ENCODE assay signal across 9 mouse cellular contexts in genomic region chr1:58746880-58747279, GRCm38 (mm10). TPM values are rescaled to one million over a fixed set of nuclear protein-coding genes. Genes with fewer than 3 reads are reported as not detected.
A peak's percentile ranks its signal among the peaks of the same experiment; 100 is the strongest.
DNase-seq lines count a peak whose midpoint lies in the region; ATAC-seq and TF ChIP-seq lines count a peak whose summit lies in the region.
"Had no signal": no experiment of that assay in that cellular context is flagged by ENCODE, and none has a peak within 500 bp of the region (broad histone marks: within the 10 kb centered on the region; RNA-seq: fewer than 3 reads in every experiment).

No protein-coding gene starts in this region.

- H3K36me3 ChIP-seq in midbrain, postnatal 0 days (ENCODE audit: insufficient read depth, low read length): peaks cover 7% of the 10 kb centered on the region; the same call in 1 of the 2 replicates
- 0 out of 2 replicates have a peak, but pooled peaks cover under 1% of the 10 kb centered on the region for H3K36me3 ChIP-seq in midbrain, embryonic 16.5 days (ENCODE audit: control insufficient read depth, insufficient read depth, low read length)
- H3K36me3 ChIP-seq in intestine, embryonic 16.5 days (ENCODE audit: control insufficient read depth, insufficient read depth, low read length): peaks cover 25% of the 10 kb centered on the region

- H3K9me3 ChIP-seq in midbrain, postnatal 0 days (ENCODE audit: low read length): no peaks in the 10 kb centered on the region
- no peaks in the 10 kb centered on the region for H3K9me3 ChIP-seq in midbrain, embryonic 16.5 days (replicated peaks; ENCODE audit: control insufficient read depth, low read length, poor library complexity, severe bottlenecking)
- H3K9me3 ChIP-seq in intestine, embryonic 16.5 days (ENCODE audit: control insufficient read depth, low read length): no peaks in the 10 kb centered on the region

- no peak overlapping the region for H3K4me3 ChIP-seq in midbrain, postnatal 0 days (ENCODE audit: low read depth, low read length)
- no peak overlapping the region for H3K4me3 ChIP-seq in midbrain, embryonic 16.5 days (ENCODE audit: low read depth, low read length)
- H3K4me3 ChIP-seq in cortical plate, adult 2 months (ENCODE audit: insufficient read depth, low read length): no peak overlapping the region
- no peak overlapping the region for H3K4me3 ChIP-seq in intestine, embryonic 16.5 days (ENCODE audit: low read length)

- no peak for ATAC-seq in midbrain, postnatal 0 days (ENCODE audit: low FRiP score)
- ATAC-seq in midbrain, embryonic 16.5 days: no peak
- no peak for ATAC-seq in intestine, embryonic 16.5 days

- TF ChIP-seq CTCF in midbrain, postnatal 0 days (IDR thresholded peaks at IDR 0.05): peak; percentile 74
- TF ChIP-seq CTCF in cortical plate, adult 2 months (IDR thresholded peaks at IDR 0.05; ENCODE audit: extremely low read depth, insufficient read depth, low read length): peak; percentile 76

- WGBS in midbrain, postnatal 0 days: 72% methylated on average over 9 of the region's 9 CpGs
- 75% methylated on average over 9 of the region's 9 CpGs for WGBS in midbrain, embryonic 16.5 days
- 74% methylated on average over 9 of the region's 9 CpGs for WGBS in intestine, embryonic 16.5 days

- TF ChIP-seq POLR2A in cortical plate, adult 2 months (IDR thresholded peaks at IDR 0.05; ENCODE audit: extremely low read depth, insufficient read depth, low read length): no peak

- DNase-seq in adrenal gland, postnatal 10 days: peak; percentile 37
- no peak for DNase-seq in adrenal gland, adult 8-10 months
- peak; percentile 51 for DNase-seq in midbrain, postnatal 0 days (ENCODE audit: low spot score)
- DNase-seq in kidney, postnatal 36 days: peak; percentile 67 to 72
- DNase-seq in mesoderm, embryonic 11.5 days (ENCODE audit: low read depth, low spot score): peak; percentile 36

- no peaks in the 10 kb centered on the region for H3K4me1 ChIP-seq in midbrain, postnatal 0 days (ENCODE audit: insufficient read depth, low read length)
- no peaks in the 10 kb centered on the region for H3K4me1 ChIP-seq in midbrain, embryonic 16.5 days (ENCODE audit: control insufficient read depth, insufficient read depth, low read length)
- H3K4me1 ChIP-seq in cortical plate, adult 2 months (ENCODE audit: control insufficient read depth, insufficient read depth, low read length): 0 out of 2 replicates have a peak, but pooled peaks cover 2% of the 10 kb centered on the region
- no peaks in the 10 kb centered on the region for H3K4me1 ChIP-seq in intestine, embryonic 16.5 days (ENCODE audit: control insufficient read depth, insufficient read depth, low read length)

- H3K27ac ChIP-seq in midbrain, postnatal 0 days (ENCODE audit: low read depth, low read length): no peak overlapping the region
- no peak overlapping the region for H3K27ac ChIP-seq in midbrain, embryonic 16.5 days (ENCODE audit: low read length)
- H3K27ac ChIP-seq in cortical plate, adult 2 months (ENCODE audit: insufficient read depth, low read length): no peak overlapping the region
- no peak overlapping the region for H3K27ac ChIP-seq in intestine, embryonic 16.5 days (ENCODE audit: low read length)

- no peak overlapping the region for H3K4me2 ChIP-seq in midbrain, postnatal 0 days (ENCODE audit: low read depth, low read length, poor library complexity, severe bottlenecking)
- no peak overlapping the region for H3K4me2 ChIP-seq in midbrain, embryonic 16.5 days (ENCODE audit: low read length)
- H3K4me2 ChIP-seq in intestine, embryonic 16.5 days (ENCODE audit: low read depth, low read length): no peak overlapping the region

- H3K9ac ChIP-seq in midbrain, postnatal 0 days (replicated peaks; ENCODE audit: low read length, poor library complexity, severe bottlenecking): no peak overlapping the region
- no peak overlapping the region for H3K9ac ChIP-seq in midbrain, embryonic 16.5 days (ENCODE audit: low read depth, low read length)
- no peak overlapping the region for H3K9ac ChIP-seq in intestine, embryonic 16.5 days (ENCODE audit: low read depth, low read length)

- no peaks in the 10 kb centered on the region for H3K27me3 ChIP-seq in midbrain, postnatal 0 days (ENCODE audit: insufficient read depth, low read length)
- H3K27me3 ChIP-seq in midbrain, embryonic 16.5 days (ENCODE audit: control insufficient read depth, insufficient read depth, low read depth, low read length): no peaks in the 10 kb centered on the region
- H3K27me3 ChIP-seq in intestine, embryonic 16.5 days (replicated peaks; ENCODE audit: control insufficient read depth, insufficient read depth, low read length): no peaks in the 10 kb centered on the region

RNA-seq across cellular contexts. Expression of gene Cflar, which starts 35.6 kb away (rescaled TPM):
- total RNA-seq in adrenal gland, postnatal 10 days (2021): 100 to 1,000 TPM; 101 to 102 TPM
- total RNA-seq in adrenal gland, adult 8-10 months (2022): 100 to 1,000 TPM; 108 to 144 (median 125) TPM
- total RNA-seq in midbrain, postnatal 0 days (2014; rRNA removed): 15.3 and 17.4 TPM in 2 replicates
- 15.8 and 16.7 TPM in 2 replicates for polyA plus RNA-seq in midbrain, postnatal 0 days (2015; fragmentation: Nextera tagmentation; extraction: Ambion mirVana)
- polyA plus RNA-seq in midbrain, embryonic 16.5 days (2015; fragmentation: Nextera tagmentation; extraction: Ambion mirVana): 11.1 and 19.9 TPM in 2 replicates
- 13.2 and 14.7 TPM in 2 replicates for polyA plus RNA-seq in cortical plate, adult 2 months (2012; rRNA removed)
- polyA plus RNA-seq in intestine, embryonic 16.5 days (2015; fragmentation: Nextera tagmentation; extraction: Ambion mirVana): 25.6 and 28.2 TPM in 2 replicates

RNA-seq across cellular contexts. Expression of gene Casp8, which starts 48.3 kb away (rescaled TPM):
- total RNA-seq in adrenal gland, postnatal 10 days (2021): 10 to 100 TPM; 25.9 to 26.3 TPM
- total RNA-seq in adrenal gland, adult 8-10 months (2022): 10 to 100 TPM; 20.2 to 29.9 (median 22.8) TPM
- total RNA-seq in midbrain, postnatal 0 days (2014; rRNA removed): 2.2 and 2.5 TPM in 2 replicates
- polyA plus RNA-seq in midbrain, postnatal 0 days (2015; fragmentation: Nextera tagmentation; extraction: Ambion mirVana): 3.5 and 4.3 TPM in 2 replicates
- polyA plus RNA-seq in midbrain, embryonic 16.5 days (2015; fragmentation: Nextera tagmentation; extraction: Ambion mirVana): 5.1 and 5.3 TPM in 2 replicates
- polyA plus RNA-seq in cortical plate, adult 2 months (2012; rRNA removed): 2.3 and 3.1 TPM in 2 replicates
- polyA plus RNA-seq in intestine, embryonic 16.5 days (2015; fragmentation: Nextera tagmentation; extraction: Ambion mirVana): 54.3 and 56.4 TPM in 2 replicates

RNA-seq across cellular contexts. Expression of gene Als2cr12, which starts 51.1 kb away (rescaled TPM):
- total RNA-seq in adrenal gland, postnatal 10 days (2021): 1 to 10 TPM; 4.8 to 6.2 TPM
- total RNA-seq in adrenal gland, adult 8-10 months (2022): 1 to 10 TPM in 1 of 4 experiments, under 1 TPM in 3; 0.17 to 1.0 (median 0.76) TPM
- total RNA-seq in midbrain, postnatal 0 days (2014; rRNA removed): not detected in 2 replicates
- 0.16 TPM in 1 of 2 replicates, not detected in the other for polyA plus RNA-seq in midbrain, postnatal 0 days (2015; fragmentation: Nextera tagmentation; extraction: Ambion mirVana)
- not detected in 2 replicates for polyA plus RNA-seq in midbrain, embryonic 16.5 days (2015; fragmentation: Nextera tagmentation; extraction: Ambion mirVana)
- not detected in 2 replicates for polyA plus RNA-seq in cortical plate, adult 2 months (2012; rRNA removed)
- 1.8 and 2.4 TPM in 2 replicates for polyA plus RNA-seq in intestine, embryonic 16.5 days (2015; fragmentation: Nextera tagmentation; extraction: Ambion mirVana)
- total RNA-seq: heart, adult 18-20 months had no signal
